Mouse (Mus musculus) spleen, adult 2 months (tissue): ENCODE results near the gene Hoxb3. TPM values are rescaled to one million over a fixed set of nuclear protein-coding genes. Genes with fewer than 3 reads are reported as not detected.

ENCODE experiments used
- DNase-seq, 2 experiments: peaks; one replicate each; pipeline versions ENCODE4 v3.0.0 to v3.0.0-alpha.2; 2012 to 2021; ENCODE audit warnings: low spot score in 2 of 2, low read depth in 1 of 2
- H3K27ac ChIP-seq: fragments of 200-500 bp; 2 replicates; pipeline ENCODE4 v1.5.1; 2012; ENCODE audit warnings: low read length, inconsistent platforms; ENCODE audit not compliant: insufficient read depth
- H3K27me3 ChIP-seq: fragments of 200-500 bp; 2 replicates; pipeline ENCODE4 v1.6.1; 2012; ENCODE audit warnings: mild to moderate bottlenecking, moderate library complexity, low read length, inconsistent platforms; ENCODE audit not compliant: control insufficient read depth, insufficient read depth
- H3K36me3 ChIP-seq: fragments of 200-500 bp; 2 replicates; pipeline ENCODE4 v1.6.1; 2012; ENCODE audit warnings: mild to moderate bottlenecking, low read length, inconsistent platforms; ENCODE audit not compliant: control insufficient read depth, insufficient read depth
- H3K4me1 ChIP-seq: fragments of 200-500 bp; 2 replicates; pipeline ENCODE4 v1.6.1; 2011; ENCODE audit warnings: inconsistent platforms; ENCODE audit not compliant: control insufficient read depth, insufficient read depth, insufficient read length
- H3K4me3 ChIP-seq: fragments of 200-500 bp; 2 replicates; pipeline ENCODE4 v1.5.1; 2011; ENCODE audit warnings: mild to moderate bottlenecking, inconsistent platforms; ENCODE audit not compliant: insufficient read depth, insufficient read length; ENCODE audit errors: extremely low read depth
- CTCF ChIP-seq: fragments of 200-500 bp; IDR thresholded peaks from 2 replicates; pipeline ENCODE4 v1.5.1; 2011; ENCODE audit warnings: mild to moderate bottlenecking, inconsistent platforms; ENCODE audit not compliant: insufficient read depth, insufficient read length, insufficient replicate concordance; ENCODE audit errors: extremely low read depth
- POLR2A ChIP-seq: fragments of 200-500 bp; IDR thresholded peaks from 2 replicates; pipeline ENCODE4 v1.6.1; 2011; ENCODE audit warnings: low read depth, low read length, inconsistent platforms
- WGBS: fragments of 180-500 bp; shearing (Covaris S2); methylation state at CpG from one replicate; pipeline ENCODE4 v1.1.7; 2018; 5-methylcytosine and 5-hydroxymethylcytosine counted together
- polyA plus RNA-seq: library from polyadenylated mRNA; depleted of rRNA; stranded (reverse); fragments of >200 nt; gene quantifications from 2 replicates; pipeline ENCODE4 v1.2.3, GENCODE M21; 2012

The Hoxb3 gene
- polyA plus RNA-seq, 1 experiment, result 2.0 TPM

GRCm38 (mm10) chr11:96288455-96289221, 34.5 kb upstream of the Hoxb3 start:
- no peak for DNase-seq
- H3K36me3 ChIP-seq, result no peaks in the 10 kb centered on the region
- no peak overlapping the region for H3K27ac ChIP-seq
- H3K27me3 ChIP-seq, result peaks cover 53% of the 10 kb centered on the region
- 84% methylated on average over 1 of the region's 1 CpGs for WGBS
- H3K4me3 ChIP-seq, result no peak overlapping the region
- H3K4me1 ChIP-seq, result peaks cover 8% of the 10 kb centered on the region
- no peak for TF ChIP-seq POLR2A
- no peak for TF ChIP-seq CTCF

- 55% methylated on average over 21 of the region's 21 CpGs for WGBS
- DNase-seq, result no peak
- Histone ChIP-seq H3K27ac (no peak overlapping the region), H3K36me3 (no peaks in the 10 kb centered on the region), H3K27me3 (peaks cover 48% of the 10 kb centered on the region), H3K4me1 (peaks cover 8% of the 10 kb centered on the region), H3K4me3 (no peak overlapping the region)
- no peak for TF ChIP-seq POLR2A
- no peak for TF ChIP-seq CTCF
These were observed 33.8 kb upstream of the Hoxb3 start for GRCm38 (mm10) chr11:96289293-96289692.

GRCm38 (mm10) chr11:96289837-96290236, 33.3 kb upstream of the Hoxb3 start:
- H3K27me3 ChIP-seq, result peaks cover 46% of the 10 kb centered on the region

GRCm38 (mm10) chr11:96290705-96291355, 32.3 kb upstream of the Hoxb3 start:
- DNase-seq, result no peak
- TF ChIP-seq POLR2A (no peak), CTCF (no peak)
- no peak overlapping the region for H3K27ac ChIP-seq
- peaks cover 45% of the 10 kb centered on the region for H3K27me3 ChIP-seq
- H3K36me3 ChIP-seq, result no peaks in the 10 kb centered on the region
- WGBS, result 72% methylated on average over 17 of the region's 17 CpGs
- peaks cover 8% of the 10 kb centered on the region for H3K4me1 ChIP-seq
- no peak overlapping the region for H3K4me3 ChIP-seq

More at GRCm38 (mm10) chr11:96289837-96290236, 33.3 kb upstream of the Hoxb3 start:
- Histone ChIP-seq H3K36me3 (no peaks in the 10 kb centered on the region), H3K27ac (no peak overlapping the region), H3K4me3 (no peak overlapping the region), H3K4me1 (peaks cover 8% of the 10 kb centered on the region)
- no peak for DNase-seq
- no peak for TF ChIP-seq POLR2A
- TF ChIP-seq CTCF, result no peak
- WGBS, result 73% methylated on average over 6 of the region's 6 CpGs

- Histone ChIP-seq H3K4me3 (peak within 1 kb of the TSS; percentile 16; the same call in 1 of the 2 replicates), H3K27me3 (peaks cover 39% of the 10 kb centered on the region), H3K27ac (no peak within 1 kb of the TSS), H3K36me3 (no peaks in the 10 kb centered on the region), H3K4me1 (peaks cover 2% of the 10 kb centered on the region)
- TF ChIP-seq POLR2A (no peak), CTCF (no peak)
- no peak for DNase-seq
- 26% methylated on average over 22 of the region's 22 CpGs for WGBS
These were observed 31.2 kb upstream of the Hoxb3 start, which contains the start of gene Hoxb6 for GRCm38 (mm10) chr11:96291681-96292564. Hoxb6 (plus strand) TSS chr11:96292476.

- WGBS, result 6% methylated on average over 12 of the region's 12 CpGs
- Histone ChIP-seq H3K4me1 (peaks cover 2% of the 10 kb centered on the region; the same call in 1 of the 2 replicates), H3K27ac (no peak overlapping the region), H3K4me3 (peak overlapping the region; percentile 16; the same call in 1 of the 2 replicates), H3K36me3 (no peaks in the 10 kb centered on the region), H3K27me3 (peaks cover 36% of the 10 kb centered on the region)
- TF ChIP-seq POLR2A, result no peak
- TF ChIP-seq CTCF, result no peak
- DNase-seq, result no peak
These were observed 30.4 kb upstream of the Hoxb3 start for GRCm38 (mm10) chr11:96292565-96293301.
